Mouse (Mus musculus) limb, embryonic 15.5 days (tissue): ENCODE measurements around the gene Fam124a. TPM values are rescaled to one million over a fixed set of nuclear protein-coding genes. Genes with fewer than 3 reads are reported as not detected.

ENCODE experiments used
- ATAC-seq: fragments of 200-750 bp; cut with Nextera tagmentation; 2 replicates; pipeline ENCODE4 v1.8.0; 2017; ENCODE audit warnings: low read depth, moderate TSS enrichment; ENCODE audit not compliant: insufficient number of reproducible peaks, low FRiP score, low TSS enrichment
- H3K27ac ChIP-seq: fragments of 300-500 bp; sonication (generic); 2 replicates; pipeline ENCODE4 v1.5.1; 2015; ENCODE audit warnings: moderate library complexity, mild to moderate bottlenecking, inconsistent platforms
- H3K27me3 ChIP-seq: fragments of 300-500 bp; sonication (generic); 2 replicates; pipeline ENCODE4 v1.6.1; 2015; ENCODE audit warnings: inconsistent platforms
- H3K36me3 ChIP-seq: fragments of 300-500 bp; sonication (generic); 2 replicates; pipeline ENCODE4 v1.6.1; 2015; ENCODE audit warnings: inconsistent platforms
- H3K4me1 ChIP-seq: fragments of 300-500 bp; sonication (generic); 2 replicates; pipeline ENCODE4 v1.6.1; 2015; ENCODE audit warnings: inconsistent platforms
- H3K4me2 ChIP-seq: fragments of 300-500 bp; sonication (generic); 2 replicates; pipeline ENCODE4 v1.6.1; 2015; ENCODE audit warnings: mild to moderate bottlenecking, inconsistent platforms
- H3K4me3 ChIP-seq: fragments of 300-500 bp; sonication (generic); 2 replicates; pipeline ENCODE4 v1.5.1; 2015; ENCODE audit warnings: mild to moderate bottlenecking, inconsistent platforms
- H3K9ac ChIP-seq: fragments of 300-500 bp; sonication (generic); 2 replicates; pipeline ENCODE4 v1.6.1; 2015; ENCODE audit warnings: inconsistent platforms
- H3K9me3 ChIP-seq: fragments of 300-500 bp; sonication (generic); 2 replicates; pipeline ENCODE4 v1.6.1; 2016; ENCODE audit warnings: inconsistent platforms
- WGBS: fragments of 180-500 bp; shearing (Covaris S2); methylation state at CpG from one replicate; pipeline ENCODE4 v1.1.7; 2015; 5-methylcytosine and 5-hydroxymethylcytosine counted together
- polyA plus RNA-seq: library from polyadenylated mRNA; unstranded; fragments of >200 nt; fragmentation: Nextera tagmentation; extraction: Ambion mirVana; gene quantifications from 2 replicates; pipeline ENCODE4 v1.2.1, GENCODE M21; 2015

Fam124a gene
- polyA plus RNA-seq = 3.7 and 4.4 TPM in 2 replicates

GRCm38 (mm10) chr14:62555309-62555829, at the start of gene Fam124a:
TSS of gene Fam124a (plus strand) at chr14:62555737.
- H3K4me3 ChIP-seq = peak within 1 kb of the TSS; percentile 56
- H3K9me3 ChIP-seq = no peaks in the 10 kb centered on the region
- peaks cover 14% of the 10 kb centered on the region for H3K4me1 ChIP-seq
- H3K36me3 ChIP-seq = no peaks in the 10 kb centered on the region
- peak within 1 kb of the TSS; percentile 80 for H3K4me2 ChIP-seq
- under 1% methylated on average over 46 of the region's 51 CpGs for WGBS
- peaks cover 40% of the 10 kb centered on the region for H3K27me3 ChIP-seq
- H3K9ac ChIP-seq = peak within 1 kb of the TSS; percentile 29; the same call in 1 of the 2 replicates
- peak; percentile 88 for ATAC-seq
- H3K27ac ChIP-seq = no peak within 1 kb of the TSS

- ATAC-seq = no peak
- no peaks in the 10 kb centered on the region for H3K4me1 ChIP-seq
- no peaks in the 10 kb centered on the region for H3K36me3 ChIP-seq
- no peak overlapping the region for H3K27ac ChIP-seq
- H3K27me3 ChIP-seq = no peaks in the 10 kb centered on the region
- no peak overlapping the region for H3K4me2 ChIP-seq
- no peak overlapping the region for H3K9ac ChIP-seq
- WGBS = 85% methylated on average over 3 of the region's 3 CpGs
- H3K9me3 ChIP-seq = no peaks in the 10 kb centered on the region
- H3K4me3 ChIP-seq = no peak overlapping the region
Measured at GRCm38 (mm10) chr14:62506261-62506660, 49.3 kb upstream of the Fam124a start.

- Histone ChIP-seq H3K27me3 (no peaks in the 10 kb centered on the region), H3K4me1 (no peaks in the 10 kb centered on the region), H3K9ac (no peak overlapping the region), H3K36me3 (no peaks in the 10 kb centered on the region), H3K4me3 (no peak overlapping the region), H3K9me3 (no peaks in the 10 kb centered on the region), H3K27ac (no peak overlapping the region), H3K4me2 (no peak overlapping the region)
- 43% methylated on average over 3 of the region's 3 CpGs for WGBS
- no peak for ATAC-seq
Measured at GRCm38 (mm10) chr14:62509350-62509749, 46.2 kb upstream of the Fam124a start.

- H3K9ac ChIP-seq = no peak overlapping the region
- no peak for ATAC-seq
- no peaks in the 10 kb centered on the region for H3K36me3 ChIP-seq
- 83% methylated on average over 1 of the region's 1 CpGs for WGBS
- H3K27ac ChIP-seq = no peak overlapping the region
- H3K4me1 ChIP-seq = no peaks in the 10 kb centered on the region
- no peak overlapping the region for H3K4me3 ChIP-seq
- H3K27me3 ChIP-seq = no peaks in the 10 kb centered on the region
- no peak overlapping the region for H3K4me2 ChIP-seq
- H3K9me3 ChIP-seq = no peaks in the 10 kb centered on the region
Measured at GRCm38 (mm10) chr14:62512845-62513244, 42.7 kb upstream of the Fam124a start.

GRCm38 (mm10) chr14:62530951-62531350, 24.6 kb upstream of the Fam124a start:
- Histone ChIP-seq H3K36me3 (no peaks in the 10 kb centered on the region), H3K4me1 (no peaks in the 10 kb centered on the region)
- 63% methylated on average over 2 of the region's 2 CpGs for WGBS

GRCm38 (mm10) chr14:62536127-62536526, 19.4 kb upstream of the Fam124a start:
- H3K27ac ChIP-seq = no peak overlapping the region
- H3K4me3 ChIP-seq = no peak overlapping the region
- no peaks in the 10 kb centered on the region for H3K36me3 ChIP-seq
- H3K9ac ChIP-seq = no peak overlapping the region
- H3K9me3 ChIP-seq = no peaks in the 10 kb centered on the region
- H3K4me1 ChIP-seq = no peaks in the 10 kb centered on the region
- no peak for ATAC-seq
- no peak overlapping the region for H3K4me2 ChIP-seq
- no peaks in the 10 kb centered on the region for H3K27me3 ChIP-seq
- 60% methylated on average over 5 of the region's 5 CpGs for WGBS

More at GRCm38 (mm10) chr14:62530951-62531350, 24.6 kb upstream of the Fam124a start:
- Histone ChIP-seq H3K27me3 (0 out of 2 replicates have a peak, but pooled peaks cover 3% of the 10 kb centered on the region), H3K27ac (no peak overlapping the region), H3K4me2 (no peak overlapping the region), H3K9me3 (no peaks in the 10 kb centered on the region), H3K9ac (no peak overlapping the region), H3K4me3 (no peak overlapping the region)
- no peak for ATAC-seq

- no peaks in the 10 kb centered on the region for H3K36me3 ChIP-seq
- H3K4me3 ChIP-seq = no peak overlapping the region
- no peak overlapping the region for H3K9ac ChIP-seq
- no peak for ATAC-seq
- H3K9me3 ChIP-seq = no peaks in the 10 kb centered on the region
- no peak overlapping the region for H3K27ac ChIP-seq
- no peaks in the 10 kb centered on the region for H3K27me3 ChIP-seq
- 57% methylated on average over 5 of the region's 5 CpGs for WGBS
- H3K4me1 ChIP-seq = no peaks in the 10 kb centered on the region
- H3K4me2 ChIP-seq = no peak overlapping the region
Measured at GRCm38 (mm10) chr14:62536988-62537387, 18.5 kb upstream of the Fam124a start.

- no peak overlapping the region for H3K27ac ChIP-seq
- no peak for ATAC-seq
- 77% methylated on average over 3 of the region's 3 CpGs for WGBS
- no peaks in the 10 kb centered on the region for H3K9me3 ChIP-seq
- H3K4me2 ChIP-seq = no peak overlapping the region
- H3K27me3 ChIP-seq = no peaks in the 10 kb centered on the region
- H3K4me1 ChIP-seq = no peaks in the 10 kb centered on the region
- H3K9ac ChIP-seq = no peak overlapping the region
- H3K4me3 ChIP-seq = no peak overlapping the region
- H3K36me3 ChIP-seq = no peaks in the 10 kb centered on the region
Measured at GRCm38 (mm10) chr14:62539834-62540233, 15.7 kb upstream of the Fam124a start.

GRCm38 (mm10) chr14:62541751-62542150, 13.8 kb upstream of the Fam124a start:
- no peak for ATAC-seq
- Histone ChIP-seq H3K27me3 (0 out of 2 replicates have a peak, but pooled peaks cover 3% of the 10 kb centered on the region), H3K4me1 (no peaks in the 10 kb centered on the region), H3K4me3 (no peak overlapping the region), H3K9me3 (no peaks in the 10 kb centered on the region), H3K27ac (no peak overlapping the region), H3K36me3 (no peaks in the 10 kb centered on the region), H3K4me2 (no peak overlapping the region), H3K9ac (no peak overlapping the region)
- 88% methylated on average over 1 of the region's 1 CpGs for WGBS

- H3K9me3 ChIP-seq = no peaks in the 10 kb centered on the region
- no peak for ATAC-seq
- no peaks in the 10 kb centered on the region for H3K36me3 ChIP-seq
- 85% methylated on average over 6 of the region's 6 CpGs for WGBS
- H3K27me3 ChIP-seq = 0 out of 2 replicates have a peak, but pooled peaks cover 3% of the 10 kb centered on the region
- H3K9ac ChIP-seq = no peak overlapping the region
- no peak overlapping the region for H3K4me2 ChIP-seq
- H3K27ac ChIP-seq = no peak overlapping the region
- no peak overlapping the region for H3K4me3 ChIP-seq
- no peaks in the 10 kb centered on the region for H3K4me1 ChIP-seq
Measured at GRCm38 (mm10) chr14:62546296-62546695, 9.2 kb upstream of the Fam124a start.

- Histone ChIP-seq H3K4me2 (no peak overlapping the region), H3K27ac (no peak overlapping the region), H3K36me3 (no peaks in the 10 kb centered on the region), H3K4me1 (no peaks in the 10 kb centered on the region), H3K27me3 (0 out of 2 replicates have a peak, but pooled peaks cover 3% of the 10 kb centered on the region), H3K4me3 (no peak overlapping the region), H3K9ac (no peak overlapping the region), H3K9me3 (no peaks in the 10 kb centered on the region)
- WGBS = 33% methylated on average over 4 of the region's 4 CpGs
- no peak for ATAC-seq
Measured at GRCm38 (mm10) chr14:62546746-62547145, 8.8 kb upstream of the Fam124a start.

- Histone ChIP-seq H3K9me3 (no peaks in the 10 kb centered on the region), H3K27me3 (peaks cover 13% of the 10 kb centered on the region), H3K36me3 (no peaks in the 10 kb centered on the region), H3K4me3 (no peak overlapping the region), H3K4me2 (no peak overlapping the region), H3K9ac (no peak overlapping the region), H3K4me1 (0 out of 2 replicates have a peak, but pooled peaks cover under 1% of the 10 kb centered on the region), H3K27ac (no peak overlapping the region)
- WGBS = 41% methylated on average over 4 of the region's 4 CpGs
- no peak for ATAC-seq
Measured at GRCm38 (mm10) chr14:62550121-62550520, 5.4 kb upstream of the Fam124a start.

GRCm38 (mm10) chr14:62552771-62553170, 2.8 kb upstream of the Fam124a start:
- Histone ChIP-seq H3K9ac (no peak overlapping the region), H3K27ac (no peak overlapping the region), H3K36me3 (no peaks in the 10 kb centered on the region), H3K4me3 (no peak overlapping the region), H3K9me3 (no peaks in the 10 kb centered on the region), H3K4me1 (peaks cover 14% of the 10 kb centered on the region), H3K4me2 (no peak overlapping the region), H3K27me3 (peaks cover 29% of the 10 kb centered on the region)
- WGBS = 74% methylated on average over 4 of the region's 4 CpGs
- no peak for ATAC-seq
